Mouse (Mus musculus) lung, postnatal 0 days (tissue): ENCODE measurements around the gene Acer2.

Experiments used
- CTCF ChIP-seq: IDR thresholded peaks from 2 replicates; pipeline ENCODE4 v1.5.1; 2016; ENCODE audit warnings: antibody characterized with exemption, mild to moderate bottlenecking
- EP300 ChIP-seq: IDR thresholded peaks from 2 replicates; pipeline ENCODE4 v1.6.1; 2016; ENCODE audit warnings: antibody characterized with exemption, mild to moderate bottlenecking, control low read depth

GRCm38 (mm10) chr4:86858070-86858440 is 16.1 kb upstream of the Acer2 start:
- no peak for TF ChIP-seq CTCF
- no peak for TF ChIP-seq EP300
